Mouse (Mus musculus) layer of hippocampus, adult 2 months (tissue): ENCODE measurements around the gene Plekhm3. TPM values are rescaled to one million over a fixed set of nuclear protein-coding genes. Genes with fewer than 3 reads are reported as not detected.

ENCODE experiments used
- DNase-seq, 2 experiments: peaks; one replicate each; pipeline ENCODE4 v3.0.0; 2022; ENCODE audit warnings: low spot score in 2 of 2
- H3K27ac ChIP-seq: fragments of 200-600 bp; 2 replicates; pipeline ENCODE4 v1.8.1; 2022
- H3K4me3 ChIP-seq: fragments of 200-600 bp; 2 replicates; pipeline ENCODE4 v1.8.1; 2022; ENCODE audit warnings: mild to moderate bottlenecking
- CTCF ChIP-seq: fragments of 200-600 bp; conservative IDR thresholded peaks from 2 replicates; pipeline ENCODE4 v1.8.1; 2022; ENCODE audit warnings: antibody characterized with exemption, mild to moderate bottlenecking, moderate library complexity
- total RNA-seq, 2 experiments: library from RNA; stranded (reverse); gene quantifications; 2 replicates each; pipeline ENCODE4 v1.2.3; 2021

Gene Plekhm3
- total RNA-seq, 2 experiments from 2014 or later: 35.6 to 36.0 TPM

DNA sequence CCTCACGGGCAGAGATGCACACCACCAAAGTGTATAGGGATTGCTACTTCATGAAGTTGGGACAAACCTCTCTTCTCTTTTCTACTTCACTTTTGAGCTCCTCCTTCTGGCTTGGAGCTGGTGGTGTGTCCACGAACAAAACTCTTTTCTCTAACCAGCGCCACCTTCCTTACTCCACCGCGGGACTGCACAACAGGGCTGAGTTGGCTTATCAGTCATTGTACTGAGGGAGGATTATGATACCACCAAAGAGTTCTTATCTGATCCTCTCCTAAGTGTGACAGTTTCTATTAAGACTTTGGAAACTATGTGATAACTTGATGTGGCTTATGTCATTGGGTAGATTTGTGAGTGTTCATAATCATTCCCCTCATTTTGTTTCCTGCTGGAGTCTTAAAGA, 129.2 kb downstream of the Plekhm3 start:
- no peak overlapping the region for H3K4me3 ChIP-seq
- TF ChIP-seq CTCF: no peak
- no peak for DNase-seq
- no peak overlapping the region for H3K27ac ChIP-seq

DNA sequence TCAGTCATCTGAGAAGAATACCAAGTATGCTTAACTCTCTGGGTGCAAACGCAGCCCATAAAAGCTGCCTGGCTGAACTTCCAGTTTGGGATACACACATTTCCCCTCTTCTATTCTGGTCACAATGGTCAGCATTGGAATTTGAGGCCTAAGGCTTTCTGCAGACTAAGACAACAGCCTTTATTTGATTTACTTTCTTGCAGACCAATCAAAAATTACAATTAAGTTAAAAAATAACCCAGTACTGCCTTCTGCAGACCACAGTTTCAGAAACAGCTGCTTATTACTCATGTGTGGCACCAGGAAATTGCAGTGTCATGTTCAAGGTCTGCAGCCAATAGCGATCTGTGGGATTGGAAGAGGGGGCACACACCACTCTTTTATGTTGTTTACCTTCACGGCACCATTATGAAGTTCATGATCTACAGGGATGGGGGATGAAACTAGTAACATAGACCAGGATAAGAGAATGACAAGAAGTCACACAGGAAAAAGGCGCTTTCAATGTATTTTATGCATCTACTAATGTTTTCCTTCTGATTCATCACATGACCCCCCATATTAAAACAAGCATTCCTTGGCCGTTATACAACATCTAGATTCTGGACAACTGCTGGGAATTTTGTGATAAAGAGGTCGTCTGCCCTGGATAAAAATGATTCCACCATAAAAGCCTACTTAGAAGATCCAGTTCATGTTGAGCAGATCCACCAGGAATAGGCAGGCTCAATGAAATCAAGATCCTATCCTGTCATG, 130.1 kb downstream of the Plekhm3 start:
- TF ChIP-seq CTCF: no peak
- H3K27ac ChIP-seq: peak overlapping the region; percentile 39; the same call in 1 of the 2 replicates
- DNase-seq: no peak

DNA sequence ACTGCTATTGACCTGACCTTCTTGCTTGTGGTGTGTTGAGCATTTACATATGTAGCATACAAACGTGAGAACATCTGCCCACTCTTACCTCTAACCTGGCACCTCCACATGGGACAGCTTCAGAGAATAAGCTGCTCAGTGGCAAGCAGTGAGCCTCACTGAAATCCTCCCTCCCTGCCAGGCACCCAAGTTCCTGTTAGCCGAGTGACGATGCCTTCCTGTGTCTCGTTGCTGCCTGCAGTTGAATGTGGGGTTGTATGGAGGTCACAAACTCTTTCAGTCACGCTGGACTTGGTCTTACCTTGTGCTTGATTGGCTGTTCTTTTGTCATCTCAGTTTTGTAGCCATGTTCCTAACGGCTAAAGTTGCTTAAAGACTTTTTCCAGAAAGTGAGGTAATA, 133.1 kb downstream of the Plekhm3 start:
- Histone ChIP-seq H3K4me3 (no peak overlapping the region), H3K27ac (no peak overlapping the region)
- DNase-seq: no peak
- no peak for TF ChIP-seq CTCF

More for the DNA sequence above, 130.1 kb downstream of the Plekhm3 start:
- no peak overlapping the region for H3K4me3 ChIP-seq

DNA sequence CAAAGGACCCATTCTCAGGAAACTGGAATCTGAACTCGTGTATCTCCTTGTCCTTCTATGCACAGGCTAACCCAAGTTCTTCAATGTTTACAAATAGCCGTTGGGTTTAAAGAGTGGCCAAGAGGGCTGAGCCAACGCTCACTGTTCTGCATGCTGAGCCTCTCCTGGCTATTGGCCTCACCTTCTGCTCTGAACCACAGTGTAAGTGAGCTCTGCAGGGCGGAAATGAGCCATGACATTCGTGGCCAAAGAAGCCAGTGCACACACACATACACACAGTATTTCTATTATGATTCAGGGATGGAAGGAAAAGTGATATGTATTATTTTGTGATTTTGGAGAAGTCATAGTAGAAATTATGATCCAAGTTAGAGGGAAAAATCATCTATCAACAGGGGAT, 138.9 kb downstream of the Plekhm3 start:
- Histone ChIP-seq H3K27ac (no peak overlapping the region), H3K4me3 (no peak overlapping the region)
- no peak for TF ChIP-seq CTCF
- DNase-seq: no peak

DNA sequence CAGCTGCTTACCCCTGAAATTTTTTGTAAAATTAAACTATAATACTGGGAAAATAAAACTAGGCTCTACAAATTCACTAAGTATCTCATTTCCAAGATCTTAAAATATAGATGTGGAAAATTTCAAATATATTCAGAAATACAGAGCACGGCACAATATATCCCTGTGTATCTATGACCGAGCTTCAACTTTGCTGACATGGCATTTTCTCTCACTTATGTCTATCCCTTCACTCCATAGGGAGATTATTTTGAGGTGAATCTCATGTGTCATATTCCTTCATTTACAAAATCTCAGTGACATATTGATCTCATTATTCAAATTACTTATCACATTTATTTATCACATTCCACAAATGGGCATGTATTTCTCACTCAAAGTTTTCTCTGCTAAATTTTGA, 143.4 kb downstream of the Plekhm3 start:
- Histone ChIP-seq H3K27ac (no peak overlapping the region), H3K4me3 (no peak overlapping the region)
- TF ChIP-seq CTCF: no peak
- no peak for DNase-seq

DNA sequence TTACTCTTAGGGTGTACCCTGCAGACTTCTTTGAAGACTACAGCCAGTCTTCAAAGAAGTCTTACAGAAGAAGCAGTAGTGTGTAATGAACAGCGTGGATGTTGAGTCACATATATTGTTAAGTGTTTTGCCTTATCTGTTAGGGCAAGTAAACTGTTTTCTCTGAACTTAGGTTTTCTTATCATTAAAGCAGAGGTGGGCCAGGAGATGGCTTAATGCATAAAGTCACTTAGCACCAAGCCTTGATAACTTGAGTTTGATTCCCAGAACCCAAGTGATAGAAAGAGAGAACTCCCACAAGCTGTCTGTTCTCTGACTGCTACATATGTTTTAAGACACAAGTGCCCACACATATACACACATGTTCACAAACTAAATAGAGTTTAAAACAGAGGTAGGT, 144.7 kb downstream of the Plekhm3 start:
- no peak for DNase-seq
- no peak overlapping the region for H3K4me3 ChIP-seq
- TF ChIP-seq CTCF: no peak
- H3K27ac ChIP-seq: no peak overlapping the region

DNA sequence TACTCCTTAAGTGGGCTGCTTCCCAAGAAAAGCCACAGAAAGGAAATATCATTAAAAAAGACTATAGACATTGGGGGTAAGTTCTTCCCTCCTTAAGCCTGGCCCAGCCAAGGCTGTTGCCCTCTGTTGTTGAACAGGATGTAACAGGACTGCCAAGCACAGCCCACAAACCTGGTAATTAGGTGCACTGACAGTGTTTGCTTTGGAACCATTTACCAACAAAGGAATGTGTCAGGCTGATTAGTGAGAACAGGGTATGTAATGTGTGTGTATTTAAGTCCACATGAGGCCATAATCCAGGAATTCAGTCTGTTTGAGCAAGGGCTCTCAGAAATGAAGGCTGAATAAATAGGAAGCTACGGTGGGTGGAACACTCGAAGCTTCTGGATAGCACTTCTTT, 147.5 kb downstream of the Plekhm3 start:
- H3K4me3 ChIP-seq: no peak overlapping the region
- no peak overlapping the region for H3K27ac ChIP-seq
- no peak for DNase-seq
- TF ChIP-seq CTCF: no peak

DNA sequence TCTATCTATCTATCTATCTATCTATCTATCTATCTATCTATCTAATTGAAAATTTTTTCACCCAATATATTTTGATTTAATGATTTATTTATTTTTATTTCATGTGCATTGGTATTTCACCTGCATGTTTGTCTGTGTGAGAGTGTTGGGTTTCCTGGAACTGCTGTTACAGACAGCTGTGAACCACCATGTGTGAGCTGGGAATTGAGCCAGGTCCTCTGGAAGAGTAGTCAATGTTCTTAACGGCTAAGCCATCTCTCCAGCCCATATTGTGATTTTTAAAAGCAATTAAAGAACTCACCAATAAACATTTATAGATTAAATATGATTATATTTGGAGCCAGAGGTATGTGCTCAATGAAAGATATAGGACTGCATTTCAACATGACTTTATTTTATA, 148.9 kb downstream of the Plekhm3 start:
- Histone ChIP-seq H3K27ac (no peak overlapping the region), H3K4me3 (no peak overlapping the region)
- DNase-seq: no peak
- no peak for TF ChIP-seq CTCF

DNA sequence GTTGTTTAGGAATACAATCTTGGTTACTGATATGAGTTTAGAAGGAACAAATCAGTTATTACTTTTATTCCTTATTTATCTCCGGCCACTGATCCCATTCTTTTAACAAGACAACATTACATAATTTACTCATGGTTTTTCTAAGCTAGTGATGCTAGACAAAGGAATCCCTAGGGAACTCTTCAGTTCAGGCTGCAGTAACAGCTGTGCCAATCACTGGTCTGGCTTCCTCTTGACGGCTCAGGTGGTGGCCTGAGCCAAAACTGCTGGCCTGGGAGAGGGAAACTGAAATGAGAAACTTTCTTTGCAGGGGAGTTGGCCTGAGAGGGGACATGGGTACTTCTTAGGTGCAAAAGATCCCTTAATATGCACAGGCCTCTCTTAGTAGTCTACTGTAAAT, 151.4 kb downstream of the Plekhm3 start:
- no peak for TF ChIP-seq CTCF
- Histone ChIP-seq H3K4me3 (no peak overlapping the region), H3K27ac (no peak overlapping the region)
- no peak for DNase-seq

DNA sequence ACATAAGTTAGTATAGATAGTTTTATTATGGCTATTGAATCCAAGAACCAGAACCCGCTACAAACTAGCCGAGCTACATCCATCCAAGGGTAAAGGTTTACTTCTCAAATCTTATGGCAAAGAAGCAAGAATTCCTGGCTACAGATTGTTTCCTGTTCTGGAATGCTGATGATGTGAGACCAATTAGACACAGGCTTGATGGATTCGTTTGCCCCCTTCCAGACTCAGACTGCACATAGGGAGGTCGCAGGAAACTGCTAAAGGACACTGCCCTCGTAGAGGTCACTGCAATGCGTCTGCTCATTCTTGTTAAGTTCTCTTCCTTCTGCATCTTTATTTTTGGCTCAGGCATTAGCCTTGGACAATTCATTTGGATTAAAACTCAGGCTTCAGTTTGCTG, 154.0 kb downstream of the Plekhm3 start:
- DNase-seq: no peak
- TF ChIP-seq CTCF: no peak

DNA sequence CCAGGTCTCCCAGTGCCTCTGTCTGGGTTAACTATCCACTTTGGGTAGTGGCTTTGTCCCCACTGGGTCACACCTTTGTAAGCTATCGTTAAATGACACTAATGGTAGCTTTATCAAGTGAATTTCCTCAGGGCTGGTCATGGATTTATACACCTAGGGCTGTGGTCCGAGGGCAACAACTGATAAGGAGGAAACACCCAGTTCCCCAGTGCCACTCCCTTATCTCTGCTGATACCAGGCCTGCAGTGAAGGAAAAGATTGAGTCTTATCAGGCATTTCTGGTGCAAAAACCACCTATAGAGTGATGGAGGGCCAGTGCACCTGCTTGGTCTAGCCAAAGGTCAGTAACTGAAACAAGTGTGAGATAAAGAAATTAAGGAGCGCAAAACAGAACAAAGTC, 159.0 kb downstream of the Plekhm3 start:
- H3K4me3 ChIP-seq: no peak overlapping the region
- H3K27ac ChIP-seq: no peak overlapping the region
- TF ChIP-seq CTCF: no peak
- no peak for DNase-seq

More for the DNA sequence above, 154.0 kb downstream of the Plekhm3 start:
- Histone ChIP-seq H3K27ac (no peak overlapping the region), H3K4me3 (no peak overlapping the region)

DNA sequence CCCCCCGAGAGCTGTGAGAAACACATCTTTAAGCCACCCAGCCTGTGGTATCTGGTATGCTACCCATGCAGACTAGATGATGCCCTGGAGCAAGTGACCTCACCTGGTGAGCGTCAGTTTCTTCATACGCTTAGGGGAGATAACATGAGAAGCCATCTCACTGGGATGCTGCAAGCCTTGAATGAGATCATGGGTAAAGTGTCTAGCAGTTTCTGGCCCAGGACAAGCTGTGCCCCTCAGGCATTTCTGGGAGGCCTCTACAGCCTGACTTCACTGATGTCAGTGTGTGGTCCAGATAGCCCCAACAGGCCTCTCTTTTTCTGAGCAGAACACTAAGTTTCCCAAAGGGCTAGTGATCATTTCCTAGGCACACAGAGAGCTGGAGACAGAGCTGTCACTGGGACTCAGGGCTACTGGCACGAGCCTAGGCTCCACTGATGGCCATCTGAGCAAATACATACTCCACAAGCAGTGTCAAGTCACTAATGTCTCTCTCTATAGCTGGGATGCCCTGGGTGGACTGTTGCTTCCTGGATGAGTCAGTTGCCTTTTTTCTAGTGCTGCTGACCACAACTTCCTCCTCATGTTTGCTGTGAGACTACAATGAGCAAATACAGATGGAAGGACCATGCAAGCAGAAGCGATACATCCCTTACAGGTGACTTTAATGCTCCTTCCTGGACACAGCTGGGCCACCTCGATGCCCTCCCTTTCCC, 159.6 kb downstream of the Plekhm3 start:
- Histone ChIP-seq H3K27ac (no peak overlapping the region), H3K4me3 (no peak overlapping the region)
- DNase-seq: no peak
- no peak for TF ChIP-seq CTCF

DNA sequence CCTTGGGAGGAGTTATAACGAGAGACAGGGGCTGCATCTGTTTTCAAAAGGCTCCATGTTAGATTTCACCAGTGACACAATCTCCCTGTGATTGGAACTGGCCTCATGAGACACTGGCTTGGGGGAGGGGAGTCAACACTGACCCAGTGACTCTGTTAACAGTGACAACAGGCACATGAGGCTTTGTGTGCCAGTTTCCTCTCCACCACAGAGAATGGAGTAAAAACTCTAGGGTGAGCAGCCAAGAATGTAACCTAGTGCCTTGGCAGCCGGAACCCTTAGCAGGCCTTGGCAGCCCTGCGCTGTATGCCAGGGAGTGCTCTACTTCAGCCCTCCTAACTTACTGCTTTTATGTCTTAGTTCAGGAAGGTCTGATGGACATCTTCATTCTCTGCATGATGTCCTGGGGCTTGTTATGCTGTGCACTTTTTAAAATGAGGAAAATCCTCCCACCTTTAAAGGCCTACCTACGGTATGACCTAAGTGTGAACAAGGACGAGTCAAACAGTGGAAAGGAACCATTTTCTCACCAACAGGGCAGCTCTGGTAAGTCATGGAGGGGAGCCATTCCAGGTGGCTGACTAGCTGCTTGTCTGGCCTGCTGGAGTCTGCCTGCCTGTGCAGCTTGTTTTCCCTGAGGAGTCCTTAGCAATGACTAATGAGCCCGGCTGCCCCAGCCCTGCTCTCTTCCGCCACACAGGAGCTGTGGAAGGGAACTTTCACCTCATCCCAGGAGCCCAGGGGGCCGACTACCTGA, 161.2 kb downstream of the Plekhm3 start:
- no peak for TF ChIP-seq CTCF
- H3K27ac ChIP-seq: no peak overlapping the region
- DNase-seq: no peak
- no peak overlapping the region for H3K4me3 ChIP-seq
